Mouse (Mus musculus) gastrocnemius, adult 8-10 months (tissue): ENCODE data around the gene Dhx8. TPM values are rescaled to one million over a fixed set of nuclear protein-coding genes. Genes with fewer than 3 reads are reported as not detected.

Experiments used
- DNase-seq, 2 experiments: peaks; one replicate each; pipeline ENCODE4 v3.0.0; 2022; ENCODE audit warnings: low spot score in 2 of 2
- total RNA-seq, 4 experiments: library from RNA; stranded (reverse); gene quantifications; 2 replicates each; pipeline ENCODE4 v1.2.4; 2022

The Dhx8 gene
- 10 to 100 TPM; 12.3 to 15.0 (median 13.6) TPM for total RNA-seq

DNA sequence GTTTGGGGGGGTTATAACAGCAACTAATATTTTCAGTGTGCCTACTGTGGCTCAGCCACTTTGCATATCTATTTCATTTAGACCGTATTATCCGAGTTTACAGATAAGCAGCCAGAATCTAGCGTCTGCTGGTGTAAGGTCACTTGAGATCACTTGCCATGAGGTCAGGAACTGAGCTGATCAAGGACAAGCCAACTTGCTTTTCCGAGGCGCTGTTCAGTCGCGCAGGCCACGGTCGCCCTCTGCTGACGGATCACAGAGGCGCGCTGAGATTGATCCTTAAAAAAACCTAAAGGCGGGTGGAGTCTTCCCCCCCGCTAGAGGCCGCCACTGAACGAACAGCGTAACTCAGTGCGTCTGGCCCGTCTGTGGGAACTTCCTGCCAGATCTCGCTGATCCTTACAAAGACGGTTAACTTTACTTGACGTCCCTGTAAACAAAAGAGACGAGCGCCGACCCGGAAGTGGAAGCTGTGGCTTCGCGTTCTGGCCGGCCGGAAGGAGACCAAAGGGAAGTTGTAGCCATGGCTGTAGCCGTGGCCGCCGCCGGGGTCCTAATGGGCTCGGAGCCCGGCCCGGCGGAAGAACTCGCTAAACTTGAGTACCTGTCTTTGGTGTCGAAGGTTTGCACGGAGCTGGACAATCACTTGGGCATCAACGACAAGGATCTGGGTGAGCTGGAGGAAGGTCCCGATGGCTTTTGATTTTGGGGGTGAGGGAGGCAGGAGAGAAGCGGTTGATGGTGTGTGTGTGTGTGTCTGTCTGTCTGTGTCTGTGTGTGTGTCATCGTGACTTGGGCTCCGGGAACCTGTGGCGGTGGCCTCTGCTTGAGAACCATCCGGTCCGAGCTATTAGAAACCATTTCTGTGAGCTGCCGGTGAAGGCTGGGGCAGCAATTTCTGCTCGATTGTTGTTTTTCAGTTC lies at the start of gene Dhx8:
Gene Dhx8 (plus strand): TSS at position 402 of the 923 bp plus-strand sequence.
- peak; percentile 95 to 97 for DNase-seq

DNA sequence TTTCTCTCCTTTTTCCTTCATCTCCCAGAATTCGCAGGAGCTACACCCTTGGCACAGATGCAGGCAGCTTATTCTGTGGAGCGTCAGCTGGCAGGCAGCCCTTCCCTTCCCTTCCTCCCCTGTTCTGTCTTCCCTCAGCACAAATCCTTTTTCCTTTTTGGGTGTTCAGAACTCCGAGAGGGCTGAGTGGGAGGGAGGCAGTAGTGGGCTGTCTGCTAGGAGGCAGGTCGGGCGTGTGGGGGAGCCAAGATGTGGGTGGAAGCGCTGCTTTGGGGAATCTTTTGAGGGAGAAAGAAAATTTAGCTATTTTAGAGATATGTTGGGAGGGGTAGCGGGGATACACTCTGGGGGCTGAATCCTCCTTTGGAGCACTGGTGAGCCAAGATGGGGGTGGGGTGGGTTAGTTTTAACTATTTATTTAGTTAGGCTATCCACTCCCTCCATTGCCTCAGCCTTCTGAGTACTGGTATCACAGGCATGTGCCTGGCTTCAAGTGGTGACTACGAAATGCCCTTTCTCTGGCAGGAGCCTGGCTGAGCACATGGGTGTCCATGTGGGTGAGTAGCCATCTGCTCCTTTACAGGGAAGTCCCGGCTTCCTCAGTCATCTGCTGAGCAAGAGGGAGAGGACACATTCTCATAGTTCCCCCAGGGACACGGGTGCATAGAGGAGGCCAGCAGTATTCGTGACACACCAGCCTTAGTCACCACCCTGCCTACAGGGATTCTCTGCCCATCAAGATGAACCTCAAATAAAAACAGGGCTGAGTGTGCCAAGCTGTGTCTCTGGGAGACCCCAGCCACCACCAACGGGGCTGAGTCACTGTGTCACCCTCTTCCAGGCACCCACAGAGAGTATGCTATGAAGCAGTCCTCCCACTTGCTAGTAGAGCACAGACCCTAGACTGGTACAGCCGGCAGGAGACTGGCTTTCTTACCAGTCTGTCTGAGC lies 45.1 kb upstream of the Dhx8 start:
- peak; percentile 53 to 71 for DNase-seq

DNA sequence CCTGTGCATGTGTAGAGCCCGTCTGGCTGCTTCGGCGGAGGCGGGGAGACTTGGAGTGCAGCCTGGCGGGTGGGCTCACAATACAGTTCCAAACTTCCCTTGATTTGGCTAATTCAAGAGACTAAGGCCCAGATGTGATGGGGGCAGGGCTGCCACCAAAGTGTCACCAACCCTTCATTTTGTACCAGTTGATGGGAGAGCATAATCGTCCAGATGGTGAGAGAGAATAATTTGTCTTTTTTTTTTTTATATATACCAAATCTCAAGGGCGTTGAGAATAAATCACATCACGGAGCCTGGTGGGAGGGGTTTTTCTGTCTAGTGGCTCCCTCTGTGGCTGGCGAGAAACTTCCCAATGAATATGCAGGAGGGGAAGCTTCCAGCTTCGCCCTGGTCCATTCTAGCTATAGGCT lies 43.0 kb upstream of the Dhx8 start:
- no peak for DNase-seq

DNA sequence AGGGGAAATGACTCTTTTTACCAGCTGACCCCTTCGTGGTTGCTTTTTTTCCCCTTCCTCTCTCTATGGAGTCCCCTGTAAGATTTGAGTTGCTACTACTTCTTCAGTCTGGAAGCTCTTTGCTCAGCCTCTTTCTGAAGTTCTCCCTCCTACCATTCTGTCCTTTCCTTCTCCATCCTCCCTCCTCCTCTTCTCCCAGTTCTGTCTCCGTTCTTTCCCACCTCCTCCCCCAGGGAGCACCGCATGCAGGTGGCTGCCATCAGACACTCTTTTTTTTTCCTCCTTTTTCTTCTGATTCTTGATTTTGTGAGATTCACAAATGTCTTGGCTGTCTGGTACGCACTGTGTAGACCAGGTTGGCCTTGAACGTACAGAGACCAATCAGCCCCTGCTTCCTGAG lies 42.4 kb upstream of the Dhx8 start:
- no peak for DNase-seq

GRCm38 (mm10) chr11:101695906-101696661 lies 36.6 kb upstream of the Dhx8 start:
- DNase-seq: no peak

DNA sequence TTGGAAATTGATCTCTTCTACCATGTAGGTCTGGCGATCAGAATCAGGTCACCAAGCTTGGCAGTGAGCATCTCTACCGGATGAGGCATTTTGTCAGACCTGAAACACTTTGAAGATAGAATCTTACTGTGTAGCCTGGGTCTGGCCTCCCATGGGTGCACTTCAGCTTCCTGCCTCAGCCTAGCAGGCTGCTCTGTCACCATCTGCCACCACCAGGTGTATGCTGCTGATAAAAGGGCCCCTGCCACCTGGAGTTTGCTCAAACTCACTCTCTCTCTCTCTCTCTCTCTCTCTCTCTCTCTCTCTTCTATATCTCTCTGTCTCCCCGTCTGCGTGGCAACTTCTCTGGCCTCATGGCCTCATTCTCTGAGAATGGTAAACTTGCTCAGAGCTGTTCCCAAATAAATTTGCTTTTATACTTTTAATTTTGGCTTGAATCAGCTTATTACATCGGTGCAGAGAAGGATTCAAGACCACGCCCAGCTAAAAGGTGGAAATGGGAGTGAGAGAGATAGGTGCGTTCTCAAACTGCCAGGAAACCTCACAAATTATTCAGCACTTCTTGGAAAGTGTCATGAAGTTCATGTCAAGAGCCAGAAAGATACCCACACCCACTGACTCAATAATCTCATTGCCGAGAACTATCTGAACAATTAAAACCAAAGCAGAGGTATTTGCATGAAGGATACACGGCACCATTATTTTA lies 35.4 kb upstream of the Dhx8 start:
- DNase-seq: no peak

DNA sequence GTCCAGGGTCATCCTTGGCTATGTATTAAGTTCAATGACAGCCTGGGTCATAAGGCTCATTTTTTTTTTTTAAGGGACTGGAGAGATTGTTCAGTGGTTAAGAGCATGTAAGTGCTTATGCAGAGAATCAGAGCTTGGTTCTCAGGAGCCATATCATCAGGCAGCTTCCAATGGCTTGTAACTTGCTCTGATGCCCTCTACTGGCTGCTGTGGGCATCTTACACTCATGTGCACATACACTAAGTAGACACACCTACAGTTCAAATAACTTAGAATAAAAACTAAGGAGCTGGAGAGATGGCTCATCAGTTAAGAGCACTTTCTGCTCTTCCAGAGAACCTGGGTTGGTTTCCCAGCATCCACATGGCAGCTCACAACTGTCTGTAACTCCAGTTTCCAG lies 34.6 kb upstream of the Dhx8 start:
- DNase-seq: no peak

DNA sequence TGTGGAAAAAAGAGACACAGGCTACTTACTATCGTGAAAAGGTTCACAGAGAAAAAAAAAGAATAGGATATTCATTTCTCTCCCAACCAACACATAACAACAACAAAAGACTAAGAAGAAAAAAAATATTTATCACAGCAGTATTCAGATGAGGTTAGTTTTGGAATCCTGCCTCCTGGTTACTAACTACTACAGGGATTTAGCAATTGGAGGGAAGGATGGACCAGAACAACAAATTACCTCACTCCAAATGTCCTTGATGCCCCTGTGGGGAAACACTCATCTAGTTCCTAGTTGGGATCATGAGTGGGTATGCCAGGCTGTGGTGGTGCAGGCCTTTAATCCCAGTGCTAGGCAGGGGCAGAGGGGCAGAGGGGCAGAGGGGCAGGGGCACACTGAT lies 33.2 kb upstream of the Dhx8 start:
- DNase-seq: no peak

DNA sequence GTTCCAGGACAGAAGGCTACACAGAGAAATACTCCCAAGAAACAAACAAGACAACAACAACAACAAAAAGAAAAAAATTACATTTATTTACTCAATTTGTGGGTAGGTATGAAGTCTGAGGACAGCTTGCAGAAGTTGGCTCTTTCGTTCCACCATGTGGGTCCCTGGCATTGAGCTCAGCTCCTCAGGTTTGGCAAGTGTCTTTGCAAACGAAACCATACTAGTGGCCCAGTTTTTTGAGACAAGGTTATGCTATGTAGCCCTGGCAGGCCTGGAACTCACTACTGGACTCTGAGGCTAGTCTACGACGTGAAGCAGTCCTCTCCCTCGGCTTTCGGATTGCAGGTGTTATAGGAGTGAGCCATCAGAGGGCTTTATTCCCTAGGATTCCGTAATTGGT lies 32.7 kb upstream of the Dhx8 start:
- DNase-seq: no peak

DNA sequence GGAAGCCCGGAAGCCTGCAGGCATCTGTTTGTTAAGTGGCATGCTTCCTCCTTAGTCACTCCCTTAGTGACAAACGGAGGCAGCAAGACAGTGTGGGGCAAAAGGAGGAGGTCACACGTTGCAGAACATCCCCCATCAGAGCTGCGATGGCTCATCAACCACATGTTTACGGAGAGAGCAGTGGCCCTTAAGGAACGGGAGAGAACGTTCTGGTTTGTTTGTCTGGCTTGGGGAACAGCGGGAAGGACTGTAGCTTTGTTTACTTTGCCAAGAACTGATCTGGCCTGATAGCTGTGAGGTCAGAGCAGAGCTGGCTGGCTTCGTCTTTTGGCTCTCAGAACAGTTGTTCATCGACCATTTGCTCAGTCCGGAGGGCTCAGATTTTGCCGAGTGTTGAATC lies 32.3 kb upstream of the Dhx8 start:
- DNase-seq: peak; percentile 43 to 45

- no peak for DNase-seq
Measured at GRCm38 (mm10) chr11:101704081-101704480, 28.6 kb upstream of the Dhx8 start.

GRCm38 (mm10) chr11:101706764-101707448 lies 25.8 kb upstream of the Dhx8 start:
- no peak for DNase-seq

GRCm38 (mm10) chr11:101708482-101708881 lies 24.2 kb upstream of the Dhx8 start:
- DNase-seq: no peak

DNA sequence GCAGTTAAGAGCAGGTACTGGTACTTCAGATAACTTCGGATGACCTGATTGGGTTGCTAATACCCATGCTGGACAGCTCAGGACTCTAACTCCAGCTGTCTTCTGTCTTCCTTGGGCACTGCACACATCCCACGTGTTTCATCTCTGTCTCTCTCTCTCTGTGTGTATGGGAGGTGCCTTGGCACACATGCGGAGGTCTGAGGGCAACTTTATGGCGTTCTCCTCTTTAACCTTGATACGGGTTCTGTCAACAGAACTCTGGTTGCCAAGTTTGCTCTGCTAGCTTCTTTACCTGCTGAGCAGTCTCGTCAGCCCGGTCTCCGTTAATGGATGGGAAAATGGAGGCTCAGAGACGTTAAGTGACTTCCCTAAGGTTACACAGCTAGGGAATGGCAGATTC lies 19.9 kb upstream of the Dhx8 start:
- DNase-seq: no peak

GRCm38 (mm10) chr11:101714012-101714411 lies 18.7 kb upstream of the Dhx8 start:
- DNase-seq: no peak

GRCm38 (mm10) chr11:101718324-101718723 lies 14.4 kb upstream of the Dhx8 start:
- DNase-seq: no peak

- no peak for DNase-seq
Measured at GRCm38 (mm10) chr11:101719986-101720520, 12.7 kb upstream of the Dhx8 start.

DNA sequence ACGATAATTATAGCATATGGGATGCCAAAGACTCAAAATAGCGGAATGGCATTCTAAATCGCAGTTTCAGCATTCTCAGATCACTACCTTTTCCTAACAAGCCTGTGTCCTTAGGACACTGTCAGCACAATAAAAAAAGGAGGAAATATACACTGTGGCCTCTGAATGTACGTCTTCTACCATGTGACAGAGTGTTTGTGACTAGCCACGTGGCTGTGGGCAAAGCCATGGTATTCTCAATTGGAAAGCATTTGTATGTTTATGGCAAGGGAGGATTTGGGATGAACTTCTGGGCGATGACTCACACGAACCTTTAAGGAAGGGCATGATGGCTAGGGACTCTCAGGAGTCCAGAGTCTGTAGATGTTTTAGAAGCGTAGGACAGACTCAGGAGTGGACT lies 7.7 kb upstream of the Dhx8 start:
- no peak for DNase-seq

DNA sequence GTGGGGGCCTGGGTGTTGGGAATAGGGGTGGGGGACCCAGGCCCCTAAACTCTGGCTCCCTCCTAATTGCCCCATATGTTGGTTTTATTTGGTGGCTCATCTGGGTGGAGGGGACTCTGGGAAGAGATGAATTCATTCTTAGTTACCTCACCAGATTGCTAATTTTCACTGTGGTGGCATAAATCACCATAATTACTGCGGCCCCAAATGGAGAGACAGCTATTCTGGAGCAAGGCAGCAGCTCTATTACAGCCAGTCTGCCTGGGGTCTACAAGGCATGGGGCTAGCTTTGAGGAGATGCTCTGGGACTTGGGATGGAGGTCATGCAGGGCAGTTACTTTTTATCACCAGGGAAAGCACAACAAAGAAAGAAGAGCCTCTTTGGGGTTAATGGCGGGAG lies 6.0 kb upstream of the Dhx8 start:
- no peak for DNase-seq

GRCm38 (mm10) chr11:101729308-101729707 lies 3.4 kb upstream of the Dhx8 start:
- no peak for DNase-seq
